Mouse (Mus musculus) CH12F3 (cell line): ENCODE results near the gene Atxn7l1.

Experiments used
- in situ Hi-C: fragments of 300-500 bp; cut with MboI; formaldehyde crosslinking; loops from 2 replicates; pipeline ENCODE4 v1.14.3; 2020; ENCODE audit warnings: low sequenced_read_pairs

Atxn7l1 gene

GRCm38 (mm10) chr12:33269743-33270142 is 122.2 kb downstream of the Atxn7l1 start:
- in situ Hi-C loops: loop anchor here (10.0 kb wide), 1 partner anchor 245 kb away; no protein-coding TSS in a partner anchor

- in situ Hi-C loops: no loop called here
These were observed 124.4 kb downstream of the Atxn7l1 start for GRCm38 (mm10) chr12:33271865-33272264.

- in situ Hi-C loops: no loop called here
These were observed 124.9 kb downstream of the Atxn7l1 start for GRCm38 (mm10) chr12:33272441-33272840.

- in situ Hi-C loops: no loop called here
These were observed 125.7 kb downstream of the Atxn7l1 start for GRCm38 (mm10) chr12:33273147-33273546.

- in situ Hi-C loops: no loop called here
These were observed 126.2 kb downstream of the Atxn7l1 start for GRCm38 (mm10) chr12:33273668-33274067.

- in situ Hi-C loops: no loop called here
These were observed 128.5 kb downstream of the Atxn7l1 start for GRCm38 (mm10) chr12:33276028-33276427.

GRCm38 (mm10) chr12:33277427-33277826 is 129.9 kb downstream of the Atxn7l1 start:
- in situ Hi-C loops: no loop called here

- in situ Hi-C loops: no loop called here
These were observed 131.7 kb downstream of the Atxn7l1 start for GRCm38 (mm10) chr12:33279159-33279558.

GRCm38 (mm10) chr12:33280805-33281204 is 133.3 kb downstream of the Atxn7l1 start:
- in situ Hi-C loops: no loop called here

GRCm38 (mm10) chr12:33284344-33284936 is 136.9 kb downstream of the Atxn7l1 start:
- in situ Hi-C loops: no loop called here

GRCm38 (mm10) chr12:33285354-33285753 is 137.9 kb downstream of the Atxn7l1 start:
- in situ Hi-C loops: no loop called here

GRCm38 (mm10) chr12:33285933-33286649 is 138.6 kb downstream of the Atxn7l1 start:
- in situ Hi-C loops: no loop called here

GRCm38 (mm10) chr12:33287686-33288085 is 140.2 kb downstream of the Atxn7l1 start:
- in situ Hi-C loops: no loop called here

GRCm38 (mm10) chr12:33288746-33289145 is 141.3 kb downstream of the Atxn7l1 start:
- in situ Hi-C loops: no loop called here

GRCm38 (mm10) chr12:33302070-33302469 is 154.6 kb downstream of the Atxn7l1 start:
- in situ Hi-C loops: no loop called here

GRCm38 (mm10) chr12:33302523-33303383 is 155.3 kb downstream of the Atxn7l1 start:
- in situ Hi-C loops: no loop called here

- in situ Hi-C loops: no loop called here
These were observed 155.9 kb downstream of the Atxn7l1 start for GRCm38 (mm10) chr12:33303384-33303770.

GRCm38 (mm10) chr12:33305106-33305505 is 157.6 kb downstream of the Atxn7l1 start:
- in situ Hi-C loops: no loop called here

GRCm38 (mm10) chr12:33306476-33306875 is 159.0 kb downstream of the Atxn7l1 start:
- in situ Hi-C loops: no loop called here

- in situ Hi-C loops: no loop called here
These were observed 161.2 kb downstream of the Atxn7l1 start for GRCm38 (mm10) chr12:33308668-33309067.

- in situ Hi-C loops: no loop called here
These were observed 166.6 kb downstream of the Atxn7l1 start for GRCm38 (mm10) chr12:33313828-33314671.
